ENCODE assay signal across 13 mouse cellular contexts in genomic region chr3:137972224-137972623, GRCm38 (mm10). TPM values are rescaled to one million over a fixed set of nuclear protein-coding genes. Genes with fewer than 3 reads are reported as not detected.
DNase-seq lines count a peak whose midpoint lies in the region; ATAC-seq lines count a peak whose summit lies in the region.
"Had no signal": no experiment of that assay in that cellular context is flagged by ENCODE, and none has a peak within 500 bp of the region (broad histone marks: within the 10 kb centered on the region; RNA-seq: fewer than 3 reads in every experiment).

No protein-coding gene starts in this region.

- H3K9ac ChIP-seq in lung, embryonic 16.5 days (ENCODE audit: low read length) = no peak overlapping the region
- H3K9ac ChIP-seq in intestine, embryonic 16.5 days (ENCODE audit: low read depth, low read length) = no peak overlapping the region
- H3K9ac ChIP-seq: limb, embryonic 12.5 days; neural tube, embryonic 12.5 days had no signal

- H3K4me3 ChIP-seq in heart, embryonic 10.5 days = no peak overlapping the region
- no peak overlapping the region for H3K4me3 ChIP-seq in lung, embryonic 16.5 days (ENCODE audit: low read length)
- no peak overlapping the region for H3K4me3 ChIP-seq in intestine, embryonic 16.5 days (ENCODE audit: low read length)
- H3K4me3 ChIP-seq in forebrain, embryonic 10.5 days = no peak overlapping the region
- H3K4me3 ChIP-seq: limb, embryonic 12.5 days; midbrain, embryonic 10.5 days; neural tube, embryonic 12.5 days had no signal

- H3K4me2 ChIP-seq in lung, embryonic 16.5 days (ENCODE audit: low read depth, low read length) = no peak overlapping the region
- no peak overlapping the region for H3K4me2 ChIP-seq in intestine, embryonic 16.5 days (ENCODE audit: low read depth, low read length)
- H3K4me2 ChIP-seq: limb, embryonic 12.5 days; neural tube, embryonic 12.5 days had no signal

- H3K36me3 ChIP-seq in heart, embryonic 10.5 days = no peaks in the 10 kb centered on the region
- H3K36me3 ChIP-seq in lung, embryonic 16.5 days (ENCODE audit: control insufficient read depth, insufficient read depth, low read length) = no peaks in the 10 kb centered on the region
- no peaks in the 10 kb centered on the region for H3K36me3 ChIP-seq in intestine, embryonic 16.5 days (ENCODE audit: control insufficient read depth, insufficient read depth, low read length)
- no peaks in the 10 kb centered on the region for H3K36me3 ChIP-seq in forebrain, embryonic 10.5 days (replicated peaks)
- H3K36me3 ChIP-seq: limb, embryonic 12.5 days; midbrain, embryonic 10.5 days; neural tube, embryonic 12.5 days had no signal

- WGBS in heart, embryonic 10.5 days = 62% methylated on average over 5 of the region's 5 CpGs
- WGBS in lung, embryonic 16.5 days = 54% methylated on average over 5 of the region's 5 CpGs
- WGBS in intestine, embryonic 16.5 days = 80% methylated on average over 5 of the region's 5 CpGs
- WGBS in forebrain, embryonic 10.5 days = 83% methylated on average over 5 of the region's 5 CpGs

- H3K4me1 ChIP-seq in heart, embryonic 10.5 days = peaks cover 34% of the 10 kb centered on the region
- 0 out of 2 replicates have a peak, but pooled peaks cover 5% of the 10 kb centered on the region for H3K4me1 ChIP-seq in lung, embryonic 16.5 days (replicated peaks; ENCODE audit: control insufficient read depth, insufficient read depth, low read length)
- H3K4me1 ChIP-seq in intestine, embryonic 16.5 days (ENCODE audit: control insufficient read depth, insufficient read depth, low read length) = 0 out of 2 replicates have a peak, but pooled peaks cover 8% of the 10 kb centered on the region
- peaks cover 21% of the 10 kb centered on the region for H3K4me1 ChIP-seq in forebrain, embryonic 10.5 days

- 0 out of 2 replicates have a peak, but pooled peaks have one; percentile 62 for ATAC-seq in lung, embryonic 16.5 days (ENCODE audit: low read depth)
- peak; percentile 54 for ATAC-seq in intestine, embryonic 16.5 days
- ATAC-seq in megakaryocyte-erythroid progenitor cell, adult 5-6 weeks (replicated peaks; ENCODE audit: low FRiP score, low TSS enrichment, poor library complexity, severe bottlenecking) = peak; percentile 62

- no peak for DNase-seq in heart, embryonic 10.5 days (ENCODE audit: low spot score)
- no peak for DNase-seq in heart, postnatal 25 days (ENCODE audit: low spot score)
- no peak for DNase-seq in lung, adult 18-20 months
- DNase-seq in forebrain, embryonic 10.5 days (ENCODE audit: extremely low spot score, low spot score) = no peak
- DNase-seq in kidney, postnatal 4 days = no peak
- DNase-seq: adrenal gland, postnatal 36 days; kidney, postnatal 25 days had no signal

- intact Hi-C loops in heart, postnatal 25 days (cut with DNase I) = no loop called here

- H3K27me3 ChIP-seq in heart, embryonic 10.5 days (ENCODE audit: insufficient read depth, poor library complexity, severe bottlenecking) = no peaks in the 10 kb centered on the region
- H3K27me3 ChIP-seq in lung, embryonic 16.5 days (ENCODE audit: control insufficient read depth, insufficient read depth, low read depth, low read length) = no peaks in the 10 kb centered on the region
- H3K27me3 ChIP-seq in intestine, embryonic 16.5 days (replicated peaks; ENCODE audit: control insufficient read depth, insufficient read depth, low read length) = no peaks in the 10 kb centered on the region
- H3K27me3 ChIP-seq in forebrain, embryonic 10.5 days (ENCODE audit: poor library complexity, severe bottlenecking) = no peaks in the 10 kb centered on the region
- H3K27me3 ChIP-seq: limb, embryonic 12.5 days; neural tube, embryonic 12.5 days had no signal

- H3K27ac ChIP-seq in heart, embryonic 10.5 days = 0 out of 2 replicates have a peak overlapping the region, but pooled peaks have one; percentile 23
- H3K27ac ChIP-seq in lung, embryonic 16.5 days (ENCODE audit: low read length) = 0 out of 2 replicates have a peak overlapping the region, but pooled peaks have one; percentile 17
- peak overlapping the region; percentile 58 for H3K27ac ChIP-seq in intestine, embryonic 16.5 days (ENCODE audit: low read length)
- no peak overlapping the region for H3K27ac ChIP-seq in forebrain, embryonic 10.5 days
- H3K27ac ChIP-seq: limb, embryonic 12.5 days; midbrain, embryonic 10.5 days; neural tube, embryonic 12.5 days had no signal

- H3K9me3 ChIP-seq in heart, embryonic 10.5 days = no peaks in the 10 kb centered on the region
- no peaks in the 10 kb centered on the region for H3K9me3 ChIP-seq in lung, embryonic 16.5 days (ENCODE audit: control insufficient read depth, low read length)
- H3K9me3 ChIP-seq in intestine, embryonic 16.5 days (ENCODE audit: control insufficient read depth, low read length) = no peaks in the 10 kb centered on the region
- no peaks in the 10 kb centered on the region for H3K9me3 ChIP-seq in forebrain, embryonic 10.5 days
- H3K9me3 ChIP-seq: limb, embryonic 12.5 days; midbrain, embryonic 10.5 days; neural tube, embryonic 12.5 days had no signal

RNA-seq across cellular contexts. Expression of gene Dapp1, which starts 9.1 kb away (rescaled TPM):
- polyA plus RNA-seq in heart, embryonic 10.5 days (2016; fragmentation: Nextera tagmentation; extraction: Ambion mirVana) = 8.7 and 9.3 TPM in 2 replicates
- total RNA-seq in heart, postnatal 25 days (2021) = 1 to 10 TPM; 4.1 to 5.3 TPM
- polyA plus RNA-seq in lung, embryonic 16.5 days (2015; fragmentation: Nextera tagmentation; extraction: Ambion mirVana) = 7.5 and 9.0 TPM in 2 replicates
- 35.8 and 41.6 TPM in 2 replicates for polyA plus RNA-seq in intestine, embryonic 16.5 days (2015; fragmentation: Nextera tagmentation; extraction: Ambion mirVana)
- 82.8 and 108 TPM in 2 replicates for total RNA-seq in megakaryocyte-erythroid progenitor cell, adult 5-6 weeks (2014; fragmentation: Nextera tagmentation)
- total RNA-seq in megakaryocyte-erythroid progenitor cell, adult 5-6 weeks (2017) = 110 and 171 TPM in 2 replicates
- 2.2 and 3.5 TPM in 2 replicates for polyA plus RNA-seq in forebrain, embryonic 10.5 days (2016; fragmentation: Nextera tagmentation; extraction: Ambion mirVana)

RNA-seq across cellular contexts. Expression of gene Lamtor3, which starts 53.9 kb away (rescaled TPM):
- 99.2 and 100 TPM in 2 replicates for polyA plus RNA-seq in heart, embryonic 10.5 days (2016; fragmentation: Nextera tagmentation; extraction: Ambion mirVana)
- 10 to 100 TPM; 92.8 to 96.6 TPM for total RNA-seq in heart, postnatal 25 days (2021)
- 108 and 112 TPM in 2 replicates for polyA plus RNA-seq in lung, embryonic 16.5 days (2015; fragmentation: Nextera tagmentation; extraction: Ambion mirVana)
- polyA plus RNA-seq in intestine, embryonic 16.5 days (2015; fragmentation: Nextera tagmentation; extraction: Ambion mirVana) = 160 and 162 TPM in 2 replicates
- 65.7 and 77.2 TPM in 2 replicates for total RNA-seq in megakaryocyte-erythroid progenitor cell, adult 5-6 weeks (2014; fragmentation: Nextera tagmentation)
- 81.7 and 82.1 TPM in 2 replicates for total RNA-seq in megakaryocyte-erythroid progenitor cell, adult 5-6 weeks (2017)
- polyA plus RNA-seq in forebrain, embryonic 10.5 days (2016; fragmentation: Nextera tagmentation; extraction: Ambion mirVana) = 90.1 and 92.3 TPM in 2 replicates
